Mouse (Mus musculus): Measurements from ENCODE around the gene Bcat1.

Gene Bcat1

GRCm38 (mm10) chr6:145002094-145002936, 73.7 kb downstream of the Bcat1 start:
- no peak for DNase-seq

DNA sequence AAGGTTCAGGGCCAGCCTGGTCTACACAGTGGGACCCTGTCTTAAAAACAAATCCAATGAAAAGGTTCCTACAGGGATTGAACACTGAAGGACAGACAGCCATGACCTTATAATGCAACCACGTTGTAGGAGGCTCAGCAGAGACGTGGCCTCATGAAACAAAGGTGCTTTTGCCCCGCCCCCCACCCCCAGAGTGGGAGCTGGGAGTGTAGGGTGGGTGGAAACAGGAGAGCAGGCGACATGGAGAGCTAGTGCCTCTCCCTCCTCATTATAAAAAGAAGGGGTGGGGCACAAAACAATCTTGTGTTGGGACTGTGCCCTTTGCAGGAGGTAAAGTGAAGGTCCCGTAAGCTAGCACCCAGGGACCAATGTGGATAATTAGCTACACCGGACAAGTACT, 74.5 kb downstream of the Bcat1 start:
- no peak for DNase-seq

DNA sequence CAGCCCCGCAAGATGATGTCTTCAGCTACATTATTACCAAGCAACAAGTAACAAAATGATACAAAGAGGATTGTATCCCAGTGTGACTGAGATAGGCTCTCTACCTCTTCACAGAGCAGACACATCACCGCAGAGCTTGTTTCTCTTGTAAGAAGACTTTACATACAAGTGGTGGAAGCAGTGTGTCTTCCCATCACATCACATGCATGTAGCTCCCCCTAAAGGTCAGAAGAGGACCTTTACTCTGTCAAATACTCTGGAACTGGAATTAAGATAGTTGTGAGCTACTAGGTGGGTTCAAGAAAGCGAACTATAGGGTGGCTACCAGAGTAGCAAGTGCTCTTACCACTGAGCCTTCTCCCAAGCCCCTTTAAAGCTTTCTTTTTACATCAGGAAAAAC, 78.8 kb downstream of the Bcat1 start:
- no peak for DNase-seq

- no peak for DNase-seq
Observed at GRCm38 (mm10) chr6:144992111-144992510, 83.9 kb downstream of the Bcat1 start.

GRCm38 (mm10) chr6:144989193-144989592, 86.8 kb downstream of the Bcat1 start:
- no peak for DNase-seq

GRCm38 (mm10) chr6:144987676-144988075, 88.3 kb downstream of the Bcat1 start:
- no peak for DNase-seq

- no peak for DNase-seq
Observed at GRCm38 (mm10) chr6:144987216-144987615, 88.8 kb downstream of the Bcat1 start.

- no peak for DNase-seq
Observed at GRCm38 (mm10) chr6:144984221-144984620, 91.8 kb downstream of the Bcat1 start.

- no peak for DNase-seq
Observed at GRCm38 (mm10) chr6:144982093-144982492, 93.9 kb downstream of the Bcat1 start.

DNA sequence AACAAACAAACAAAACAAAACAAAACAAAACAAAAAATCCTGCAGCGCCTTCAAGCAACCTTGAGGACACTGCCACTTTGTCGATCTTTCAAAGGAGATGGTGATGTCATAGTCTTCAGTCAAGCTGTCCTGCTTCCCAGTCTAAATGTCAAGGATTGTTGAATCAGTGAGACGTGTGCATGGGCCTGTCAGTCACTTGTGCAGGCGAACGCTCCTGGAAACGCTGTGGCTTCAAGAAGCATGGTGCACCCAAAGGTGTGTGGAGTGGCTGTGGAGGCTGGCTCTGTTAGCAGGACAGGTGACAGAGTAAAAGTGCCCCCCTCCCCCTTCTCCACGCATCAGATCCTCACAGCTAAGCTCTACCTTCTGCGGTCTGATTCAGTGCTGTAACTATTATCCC, 103.6 kb downstream of the Bcat1 start:
- no peak for DNase-seq

GRCm38 (mm10) chr6:144970900-144971299, 105.1 kb downstream of the Bcat1 start:
- DNase-seq = no peak

DNA sequence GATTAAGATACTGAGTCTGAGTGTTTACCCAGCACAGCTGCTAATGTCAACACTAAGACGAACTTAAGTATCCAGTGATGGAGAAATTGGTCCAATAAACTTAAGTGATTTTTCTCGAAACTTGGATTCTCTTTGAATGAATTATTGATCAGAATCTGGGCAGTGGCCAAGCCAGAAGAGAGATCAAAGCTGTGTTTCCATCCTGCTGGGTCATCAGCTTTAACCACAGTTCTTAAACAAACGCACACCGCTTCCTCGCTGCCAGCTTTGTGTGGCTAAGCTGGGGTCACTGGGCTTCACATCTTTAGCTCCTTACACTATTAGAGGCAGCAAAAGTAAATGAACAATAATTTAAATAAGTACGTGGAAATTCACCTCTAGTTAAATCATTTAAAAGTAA, 108.4 kb downstream of the Bcat1 start:
- no peak for DNase-seq

DNA sequence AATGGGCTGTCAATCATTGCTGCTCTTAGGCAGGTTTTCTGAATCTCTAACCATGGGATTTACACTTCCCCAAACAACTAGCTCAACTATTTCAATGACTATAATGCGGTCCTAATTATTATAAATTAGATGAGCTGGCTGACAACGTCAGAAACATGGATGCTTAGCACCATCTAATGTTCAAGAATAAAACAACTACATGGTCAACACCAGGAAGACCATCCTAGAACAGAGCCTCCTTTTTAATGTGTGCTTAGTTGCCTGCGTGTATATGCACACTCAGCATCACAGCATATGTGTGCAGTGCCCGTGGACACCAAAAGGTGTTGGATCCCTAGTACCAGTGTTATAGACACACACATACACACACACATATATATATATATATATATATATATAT, 111.8 kb downstream of the Bcat1 start:
- DNase-seq = no peak

DNA sequence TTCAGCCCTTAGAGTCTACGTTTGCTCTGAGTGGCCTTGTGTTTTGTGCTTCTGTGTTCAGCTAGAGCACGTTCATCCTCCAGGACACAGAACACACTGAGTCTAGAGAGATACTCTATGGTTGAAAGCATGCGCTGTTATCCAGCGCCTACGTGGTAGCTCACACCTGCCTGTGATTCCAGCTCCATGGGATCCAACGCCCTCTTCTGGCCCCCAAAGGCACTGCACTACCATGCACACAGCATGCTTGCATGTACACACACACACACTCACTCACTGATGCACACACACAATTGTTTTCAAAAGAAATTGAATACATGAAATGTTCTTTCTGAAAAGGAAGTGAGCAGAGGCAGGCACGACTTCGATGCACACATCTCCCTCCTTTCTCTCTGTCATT, 112.8 kb downstream of the Bcat1 start:
- DNase-seq = no peak

GRCm38 (mm10) chr6:144962013-144962354, 114.0 kb downstream of the Bcat1 start:
- no peak for DNase-seq

GRCm38 (mm10) chr6:144961253-144962012, 114.6 kb downstream of the Bcat1 start:
- no peak for DNase-seq

DNA sequence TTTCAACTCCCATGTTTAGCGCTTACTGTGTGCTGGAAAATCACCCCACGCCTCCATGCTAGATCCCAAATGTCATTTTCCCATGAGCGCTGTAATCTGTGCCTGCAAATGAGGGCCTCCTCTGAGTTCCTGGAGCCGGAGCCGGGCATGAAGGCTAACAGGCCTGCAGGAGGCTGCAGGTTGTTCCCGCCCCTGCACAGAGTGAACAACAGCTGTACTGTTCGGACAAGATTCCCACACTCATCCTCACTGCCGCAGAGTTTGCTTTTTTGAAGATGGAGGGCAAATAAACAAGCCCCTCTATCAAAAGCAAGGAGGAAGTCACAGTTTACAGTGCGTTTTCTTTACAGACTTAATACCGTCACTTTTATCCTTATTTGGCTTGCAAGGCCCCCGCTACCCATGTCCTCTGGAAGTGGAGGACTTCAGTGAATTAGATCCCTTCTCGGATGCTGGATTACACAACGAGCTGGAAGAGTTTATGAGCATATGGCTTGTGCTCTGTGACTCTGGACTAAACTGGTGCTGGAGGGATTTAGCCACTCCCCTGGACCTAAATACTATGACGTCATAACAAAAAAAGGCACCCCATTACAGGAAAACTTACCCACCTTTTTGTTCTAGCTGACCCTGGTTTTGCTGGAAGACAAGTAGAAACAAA, 120.0 kb downstream of the Bcat1 start:
- DNase-seq = no peak

DNA sequence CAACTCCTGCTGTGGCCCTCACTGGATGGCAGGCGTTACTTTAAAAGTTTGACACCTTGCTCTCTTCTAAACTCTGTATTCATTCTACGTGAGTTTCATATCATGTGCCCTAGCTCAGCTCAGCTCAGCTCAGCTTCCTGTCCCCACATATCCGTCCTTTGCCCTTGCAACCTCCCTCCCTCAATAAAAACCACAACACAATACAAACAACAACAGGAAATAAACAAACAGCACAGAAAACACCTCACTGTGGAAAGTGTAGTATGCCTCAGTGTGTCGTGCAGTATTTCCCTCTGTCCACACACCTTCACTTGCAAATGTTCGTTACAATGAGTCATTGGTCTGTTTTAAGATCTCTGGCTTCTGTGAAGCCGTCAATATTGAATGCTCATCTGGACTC, 123.1 kb downstream of the Bcat1 start:
- no peak for DNase-seq

DNA sequence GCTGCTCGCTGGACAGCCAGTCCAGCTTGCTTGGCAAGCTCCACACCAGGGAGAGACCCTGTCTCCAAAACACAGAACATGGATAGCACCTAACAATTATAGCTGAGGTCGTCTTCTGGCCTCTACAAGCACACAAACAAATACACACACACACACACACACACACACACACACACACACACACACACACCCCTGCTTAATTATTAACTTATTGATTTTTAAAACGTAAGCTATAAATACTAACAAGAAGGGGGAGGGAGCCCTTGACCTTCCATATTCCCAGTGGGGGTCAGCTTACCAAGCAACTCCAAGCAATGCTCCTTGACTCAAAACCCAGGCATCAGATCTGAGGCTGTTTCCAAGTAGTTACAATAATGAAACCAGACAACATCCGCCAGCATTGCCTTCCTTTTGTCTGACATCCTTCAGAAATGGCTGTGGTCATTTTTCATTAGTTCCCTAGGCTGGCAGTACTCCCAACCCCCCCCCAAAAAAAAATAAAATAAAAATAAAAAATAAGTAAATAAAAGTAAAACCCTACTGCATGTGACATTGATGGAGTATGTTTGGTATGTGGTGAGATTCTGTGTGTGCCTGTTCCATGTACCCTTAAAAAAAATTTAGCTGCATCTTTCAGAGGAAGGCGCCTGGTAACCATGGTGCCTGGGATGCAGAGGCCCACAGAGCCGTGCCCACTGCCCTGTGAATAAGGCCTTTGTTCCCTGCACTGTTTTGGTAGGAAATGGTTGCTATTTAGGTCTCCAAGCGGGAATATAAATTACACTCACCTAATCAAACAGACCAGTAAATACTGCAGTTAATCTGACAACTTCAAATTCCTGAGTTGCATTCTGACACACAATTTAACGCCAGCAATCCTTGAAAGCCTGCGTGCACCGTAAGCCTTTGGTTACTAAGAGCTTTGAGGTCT, 131.3 kb downstream of the Bcat1 start:
- no peak for DNase-seq

Measured in cerebellum, adult 9-11 months (tissue).